Mouse (Mus musculus) adrenal gland, postnatal 36 days (tissue): ENCODE measurements around the gene Psmd3. TPM values are rescaled to one million over a fixed set of nuclear protein-coding genes. Genes with fewer than 3 reads are reported as not detected.
"Not testable (repeated sequence)": the region's sequence is repeated elsewhere in the genome, so short reads cannot be mapped to it uniquely, and the experiment has no call there.

Source experiments
- DNase-seq, 2 experiments: peaks; one replicate each; pipeline ENCODE4 v3.0.0; 2021; ENCODE audit warnings: mixed read lengths in 1 of 2
- total RNA-seq, 2 experiments: library from RNA; stranded (reverse); gene quantifications; 2 replicates each; pipeline ENCODE4 v1.2.3; 2021

Psmd3 gene
- total RNA-seq, 2 experiments from 2014 or later, result 124 to 128 TPM

GRCm38 (mm10) chr11:98688009-98688408 is 5.7 kb downstream of the Psmd3 start:
- no peak for DNase-seq

DNA sequence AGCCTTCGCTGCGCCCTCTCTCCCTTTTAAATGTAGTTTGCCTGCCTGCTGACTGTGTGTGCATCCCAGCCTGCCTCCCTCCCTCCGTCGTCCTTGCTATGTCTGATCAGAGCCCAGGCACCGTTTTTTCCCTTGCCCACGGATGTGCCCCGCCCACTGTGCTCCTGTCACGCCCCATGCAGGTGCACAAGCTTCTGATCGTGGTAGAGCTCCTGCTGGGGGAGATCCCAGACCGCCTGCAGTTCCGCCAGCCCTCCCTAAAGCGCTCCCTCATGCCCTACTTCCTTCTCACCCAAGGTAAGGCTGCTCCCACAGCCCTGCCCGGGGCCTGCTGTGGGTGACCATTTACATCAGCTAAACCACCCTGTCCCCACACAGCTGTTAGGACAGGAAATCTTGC is 10.8 kb downstream of the Psmd3 start:
- no peak for DNase-seq

DNA sequence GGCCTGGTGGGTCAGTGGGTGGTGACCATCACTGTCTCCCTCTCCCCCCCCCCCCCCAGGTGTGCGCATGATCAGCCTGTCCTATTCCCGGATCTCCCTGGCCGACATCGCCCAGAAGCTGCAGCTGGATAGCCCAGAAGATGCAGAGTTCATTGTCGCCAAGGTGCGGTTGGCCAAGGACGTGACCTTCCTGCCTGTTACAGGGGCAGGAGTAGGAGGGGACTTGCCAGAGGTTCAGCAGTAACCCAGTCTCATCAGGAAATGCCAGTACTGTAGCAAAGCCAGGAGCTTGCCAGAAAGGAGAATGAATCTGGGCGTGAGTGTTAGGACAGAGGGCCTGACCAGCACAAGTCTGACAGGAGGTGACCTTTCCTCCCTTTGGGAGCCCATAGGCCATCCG is 11.4 kb downstream of the Psmd3 start:
- DNase-seq, result no peak

DNA sequence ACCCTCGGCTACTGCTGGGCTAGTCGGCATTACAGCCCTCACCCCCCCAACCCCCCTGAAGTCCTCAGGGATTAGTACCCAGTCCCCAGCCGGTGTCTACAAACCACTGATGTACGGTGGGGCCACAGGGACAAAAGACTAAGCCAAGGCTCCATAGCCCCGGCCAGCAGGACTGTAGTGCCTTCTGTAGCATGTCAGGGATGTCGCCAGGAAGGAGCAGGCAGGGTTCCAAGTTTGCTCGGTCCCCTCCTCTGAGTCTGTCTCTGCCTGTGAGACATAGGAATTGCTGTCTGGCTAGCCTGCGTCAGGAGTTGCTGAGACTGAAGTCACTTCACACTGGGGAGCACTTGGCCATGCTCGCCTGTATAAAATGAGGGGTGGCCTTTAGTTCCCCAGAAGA is 11.9 kb downstream of the Psmd3 start:
- DNase-seq, result no peak

DNA sequence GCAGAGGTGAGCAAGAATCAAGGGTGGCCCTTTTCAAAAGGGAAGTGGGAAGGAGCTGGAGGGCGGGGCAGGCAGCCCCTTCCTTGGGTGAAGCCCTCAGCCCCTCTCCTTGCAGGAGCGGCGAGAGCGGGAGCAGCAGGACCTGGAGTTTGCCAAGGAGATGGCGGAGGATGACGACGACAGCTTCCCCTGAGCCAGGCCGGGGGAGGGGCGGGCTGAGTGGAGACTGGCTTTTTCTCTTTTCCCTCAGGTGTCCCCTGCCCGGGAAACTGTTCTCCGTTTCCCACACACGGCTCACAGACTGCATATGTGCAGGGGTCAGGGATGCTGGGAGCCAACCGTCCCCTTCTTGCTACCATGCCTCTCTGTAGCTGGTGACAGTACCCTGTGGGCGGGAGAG is 13.1 kb downstream of the Psmd3 start:
- no peak for DNase-seq

GRCm38 (mm10) chr11:98696454-98697216 is 14.3 kb downstream of the Psmd3 start:
- DNase-seq, result no peak

GRCm38 (mm10) chr11:98697225-98697624 is 14.9 kb downstream of the Psmd3 start:
- no peak for DNase-seq

DNA sequence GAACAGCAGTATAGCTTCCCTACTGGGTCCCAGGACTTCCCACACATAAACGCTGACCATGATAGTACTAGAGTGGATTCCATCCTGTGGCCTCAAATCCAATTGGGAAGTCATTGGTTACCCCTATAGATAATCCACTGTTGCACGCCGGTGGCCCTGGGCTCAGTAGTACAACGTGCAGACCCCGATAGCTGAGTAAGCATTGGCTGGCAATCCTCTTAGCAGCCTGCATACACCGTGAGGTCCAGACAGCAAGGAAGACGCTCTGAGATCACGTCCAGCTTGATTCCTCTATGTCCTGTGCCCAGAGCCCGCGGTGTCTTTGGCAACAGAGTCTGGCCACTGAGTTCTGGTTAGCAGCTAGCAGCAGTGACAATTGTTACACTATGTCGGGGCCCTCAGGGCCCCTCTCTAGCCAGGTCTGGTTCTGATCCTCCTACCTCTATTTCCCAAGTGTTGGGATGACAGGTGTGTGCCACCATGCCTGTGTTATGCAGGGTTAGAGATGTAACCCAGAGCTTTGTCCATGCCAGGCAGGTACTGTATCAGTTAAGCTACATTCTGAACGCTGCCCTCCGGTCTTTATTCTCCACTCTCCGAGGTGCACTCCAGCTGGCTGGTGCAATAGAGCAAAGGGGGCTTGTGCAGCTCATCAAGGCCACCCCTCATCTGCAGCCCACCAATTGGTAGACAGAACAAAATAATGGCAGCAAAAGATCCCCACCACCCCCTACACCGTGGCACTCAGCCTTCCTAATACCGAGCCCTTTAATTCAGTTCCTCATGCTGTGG is 16.7 kb downstream of the Psmd3 start:
- DNase-seq, result no peak

DNA sequence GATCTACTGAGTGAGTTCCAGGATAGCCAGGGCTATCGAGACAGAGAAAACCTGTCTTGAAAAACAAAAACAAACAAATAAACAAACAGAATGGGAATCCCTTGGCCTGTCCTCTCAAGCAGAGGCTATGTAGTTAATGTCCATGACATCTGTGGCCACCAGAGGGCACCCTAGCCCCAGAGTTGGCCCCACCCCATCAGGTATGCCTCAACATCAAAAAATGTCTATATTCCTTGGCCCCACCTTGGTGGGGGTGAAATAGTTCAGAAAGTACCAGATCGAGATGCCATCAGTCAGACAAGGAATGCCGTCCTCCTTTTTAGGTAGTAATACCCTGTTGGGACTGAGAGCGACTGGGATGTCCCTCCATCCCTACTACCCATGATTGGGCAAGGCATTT is 17.6 kb downstream of the Psmd3 start:
- DNase-seq, result peak; percentile 82 to 88

DNA sequence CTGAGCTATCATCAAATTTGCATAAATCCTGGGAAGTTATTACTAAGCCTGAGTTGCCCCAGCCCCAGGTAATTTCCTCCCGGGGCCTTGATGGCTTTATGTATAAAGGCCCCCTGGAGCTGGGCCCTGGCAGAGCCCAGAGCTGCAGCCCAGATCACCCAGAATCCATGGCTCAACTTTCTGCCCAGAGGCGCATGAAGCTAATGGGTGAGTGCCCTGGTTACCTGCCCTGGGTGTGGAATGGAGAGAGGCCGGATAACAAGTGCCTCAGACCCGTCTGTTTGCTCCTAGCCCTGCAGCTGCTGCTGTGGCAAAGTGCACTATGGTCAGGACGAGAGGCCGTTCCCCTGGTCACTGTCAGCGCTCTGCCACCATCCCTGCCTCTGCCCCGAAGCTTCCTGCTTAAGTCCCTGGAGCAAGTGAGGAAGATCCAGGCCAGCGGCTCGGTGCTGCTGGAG is 18.9 kb downstream of the Psmd3 start, which contains the start of gene Csf3:
Gene Csf3, plus strand, starts transcription at position 51 of the 458 bp plus-strand sequence.
- no peak for DNase-seq

DNA sequence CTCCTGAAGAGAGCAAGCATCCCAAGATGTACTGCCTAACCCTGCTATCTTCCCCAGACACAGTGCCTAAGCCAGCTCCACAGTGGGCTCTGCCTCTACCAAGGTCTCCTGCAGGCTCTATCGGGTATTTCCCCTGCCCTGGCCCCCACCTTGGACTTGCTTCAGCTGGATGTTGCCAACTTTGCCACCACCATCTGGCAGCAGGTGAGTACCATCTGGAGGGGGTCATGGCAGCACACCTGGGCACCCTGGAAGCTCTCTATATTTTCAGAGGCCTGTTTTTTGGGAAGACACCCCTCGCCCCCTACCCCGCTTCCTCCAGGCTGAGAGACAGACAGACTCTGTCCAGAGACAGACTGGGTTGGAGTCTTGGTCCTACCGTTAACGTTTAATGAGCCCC is 20.0 kb downstream of the Psmd3 start:
- DNase-seq, result no peak

GRCm38 (mm10) chr11:98705021-98705420 is 22.7 kb downstream of the Psmd3 start:
- no peak for DNase-seq

DNA sequence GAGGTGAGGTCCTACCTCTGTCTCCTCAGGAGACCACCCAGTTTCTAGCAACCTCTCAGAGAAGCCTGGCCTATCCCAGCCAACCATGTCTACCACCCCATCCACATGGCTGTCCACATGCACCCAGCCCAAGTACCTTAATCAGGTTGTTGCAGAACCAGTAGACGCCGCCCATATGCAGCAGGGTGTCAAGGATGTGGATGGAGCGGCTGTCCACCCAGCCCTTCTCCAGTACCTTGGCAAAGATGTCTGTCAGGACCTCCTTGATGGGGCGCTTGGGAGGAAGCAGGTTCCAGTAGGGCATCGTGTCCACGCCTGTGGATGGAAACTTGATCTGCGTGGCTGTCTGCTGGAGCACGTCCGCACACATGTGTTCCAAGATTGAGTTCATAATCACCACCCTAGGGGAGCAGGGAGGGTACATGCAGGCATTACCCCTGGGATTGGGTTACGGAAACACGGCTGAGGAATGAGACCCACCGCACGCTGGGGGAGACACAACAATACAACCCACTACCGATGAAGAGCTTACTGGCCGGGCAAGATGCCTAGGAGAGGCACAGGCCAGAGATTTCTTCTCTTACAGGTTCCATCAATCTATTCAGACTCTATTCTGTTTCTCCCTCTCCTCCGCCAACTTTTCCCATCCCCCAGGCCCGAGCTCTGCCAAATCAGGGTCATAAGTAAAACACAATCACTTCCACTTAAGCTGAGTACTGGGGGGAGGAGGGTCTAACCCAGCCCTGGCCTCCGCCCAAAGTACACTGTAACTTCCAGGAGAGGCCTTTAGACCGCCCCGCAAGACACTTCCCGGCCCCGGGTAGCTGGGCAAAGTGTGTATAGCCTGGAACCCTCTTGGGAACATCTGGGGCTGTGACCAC is 25.3 kb downstream of the Psmd3 start:
- peak in 1 of 2 experiments; percentile 24 for DNase-seq

DNA sequence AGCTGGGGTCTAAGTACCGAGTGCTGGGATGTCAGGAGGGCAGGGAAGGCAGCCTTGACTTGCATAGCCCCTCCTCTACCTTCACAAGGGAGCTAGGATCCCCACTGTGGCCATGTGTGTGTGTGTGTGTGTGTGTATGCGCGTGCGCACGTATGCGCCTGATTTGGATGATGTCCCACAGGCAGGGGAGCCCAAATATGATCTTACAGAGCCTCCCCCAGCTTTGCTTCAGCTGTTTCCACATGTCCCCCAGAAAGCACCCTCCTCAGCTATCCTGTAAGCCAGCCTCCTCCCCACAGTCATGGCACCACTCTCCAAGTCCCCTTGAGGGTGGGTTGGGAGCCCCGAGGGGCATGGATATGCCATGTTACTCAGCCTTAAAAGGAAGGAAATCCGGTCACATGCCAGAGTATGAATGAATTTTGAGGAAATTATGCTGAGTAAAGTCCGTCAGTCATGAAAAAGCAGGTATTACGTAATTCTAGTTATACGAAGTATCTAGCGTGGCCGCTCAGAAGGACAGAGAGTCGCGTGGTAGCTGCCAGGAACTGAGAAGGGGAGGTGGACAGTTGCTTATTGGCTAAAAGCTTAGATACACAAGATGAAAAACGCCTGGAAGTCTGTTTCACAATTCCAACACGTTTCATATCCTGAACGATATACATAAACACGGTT is 26.1 kb downstream of the Psmd3 start:
- no peak for DNase-seq

DNA sequence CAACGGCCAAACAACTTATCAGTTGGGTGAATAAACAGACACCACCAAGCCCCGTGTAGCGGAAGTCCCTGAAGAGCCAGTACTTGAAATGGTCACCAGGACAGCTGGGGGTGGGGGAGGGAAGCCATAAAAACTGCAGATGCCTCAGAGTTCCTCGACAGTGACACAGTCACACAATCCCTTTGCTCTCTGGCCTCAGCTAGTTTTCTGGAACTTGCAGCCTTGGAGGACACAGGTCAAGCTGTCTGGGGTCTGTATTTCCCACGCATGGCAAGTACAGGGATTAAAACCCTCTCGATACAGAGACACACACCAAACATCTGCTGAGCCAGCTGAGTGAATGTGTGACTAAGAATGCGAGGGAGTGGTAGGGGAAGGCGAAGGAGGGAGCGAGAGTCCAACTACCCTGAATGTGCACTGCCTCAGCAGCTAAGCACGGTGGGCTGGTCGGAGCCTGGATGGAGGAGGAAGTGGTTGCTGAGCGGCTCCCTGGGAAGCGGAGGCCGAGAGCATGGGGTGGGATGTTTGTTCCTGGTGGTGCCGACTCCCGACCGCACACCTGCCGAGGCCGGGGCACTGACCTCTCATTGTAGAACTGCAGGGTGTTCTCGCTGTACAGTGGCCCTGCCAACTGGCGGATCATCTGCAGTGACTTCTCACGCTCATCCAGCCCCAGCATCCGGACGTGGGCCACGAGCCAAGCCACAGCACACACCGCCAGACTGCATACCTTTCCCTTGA is 26.8 kb downstream of the Psmd3 start:
- no peak for DNase-seq

DNA sequence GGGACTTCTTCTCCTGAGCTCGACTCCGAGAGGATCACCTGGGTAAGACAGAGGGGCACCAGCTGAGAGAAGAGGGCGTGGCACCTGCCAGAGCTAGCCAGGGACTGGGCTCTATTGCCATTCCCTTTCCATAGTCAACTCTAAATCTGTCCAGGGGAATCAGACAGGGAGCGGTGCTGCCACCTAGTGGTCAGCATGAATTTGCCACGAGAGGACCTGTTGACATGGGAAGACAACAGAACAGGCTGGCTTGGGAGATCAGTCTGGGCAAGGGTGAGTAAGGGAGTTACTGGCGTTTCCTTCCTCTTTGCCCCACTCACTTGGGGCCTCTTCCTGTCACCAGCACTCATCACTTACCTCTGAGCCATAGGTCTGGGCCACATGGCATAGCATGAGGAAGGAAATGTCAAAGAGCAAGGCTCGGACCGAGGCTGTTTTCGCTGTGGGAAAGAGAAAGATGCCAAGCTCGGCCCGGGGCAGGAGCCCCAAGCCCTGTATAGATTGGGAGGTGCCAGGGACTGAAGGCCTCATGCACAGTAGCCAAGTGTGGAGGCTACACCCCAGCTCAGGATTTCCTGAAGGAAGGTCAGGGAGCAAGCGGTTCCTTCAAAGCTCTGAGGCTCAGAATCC is 28.2 kb downstream of the Psmd3 start:
- DNase-seq, result peak; percentile 83 to 89

- DNase-seq, result no peak
Observed at GRCm38 (mm10) chr11:98711046-98711434, 28.7 kb downstream of the Psmd3 start.

DNA sequence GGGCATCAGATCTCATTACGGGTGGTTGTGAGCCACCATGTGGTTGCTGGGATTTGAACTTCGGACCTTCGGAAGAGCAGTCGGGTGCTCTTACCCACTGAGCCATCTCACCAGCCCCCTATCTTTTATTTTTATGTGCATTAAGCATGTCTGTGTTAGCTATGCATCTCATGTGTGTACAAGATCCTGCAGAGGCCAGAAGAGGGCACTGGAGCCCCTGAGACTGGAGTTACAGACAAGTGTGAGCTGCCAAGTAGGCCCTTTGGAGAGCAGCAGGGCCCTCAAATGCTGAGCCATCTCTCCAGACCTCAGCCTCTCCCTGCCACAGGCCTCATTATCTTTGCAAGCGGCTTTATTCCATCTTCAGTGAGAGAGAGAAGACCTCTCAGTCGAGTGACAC is 29.7 kb downstream of the Psmd3 start:
- DNase-seq, result not testable (repeated sequence)

- no peak for DNase-seq
Observed at GRCm38 (mm10) chr11:98713703-98714102, 31.3 kb downstream of the Psmd3 start.

DNA sequence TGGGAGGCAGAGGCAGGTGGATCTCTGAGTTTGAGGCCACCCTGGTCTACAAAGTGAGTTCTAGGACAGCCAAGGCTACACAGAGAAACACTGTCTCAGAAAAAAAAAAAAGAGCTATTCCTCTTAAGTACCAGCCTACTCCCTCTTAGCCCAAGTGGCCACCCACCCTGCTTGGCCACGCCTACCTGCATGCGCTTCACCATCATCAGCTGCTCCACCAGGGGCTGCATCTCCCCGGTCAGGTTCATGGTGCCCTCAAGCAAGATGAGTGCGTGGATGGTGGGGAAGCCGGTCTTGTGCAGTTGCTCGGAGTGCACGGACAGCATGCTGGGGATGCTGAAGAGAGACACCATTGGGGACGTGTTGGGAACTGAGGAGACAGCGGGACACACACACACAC is 33.6 kb downstream of the Psmd3 start:
- DNase-seq, result no peak

GRCm38 (mm10) chr11:98717904-98718303 is 35.5 kb downstream of the Psmd3 start:
- peak; percentile 78 to 86 for DNase-seq
